Mouse (Mus musculus): ENCODE measurements around the gene Zfhx3. TPM values are rescaled to one million over a fixed set of nuclear protein-coding genes. Genes with fewer than 3 reads are reported as not detected.

Gene Zfhx3
- polyA plus RNA-seq, 1 experiment from 2014 or later: 27.5 TPM

GRCm38 (mm10) chr8:108912998-108913397, 970.6 kb downstream of the Zfhx3 start:
- Histone ChIP-seq H3K27me3 (ENCODE audit: control insufficient read depth, insufficient read depth, low read length) (no peaks in the 10 kb centered on the region), H3K4me3 (ENCODE audit: low read depth, low read length) (no peak overlapping the region), H3K4me2 (ENCODE audit: low read depth, low read length) (no peak overlapping the region), H3K27ac (replicated peaks; ENCODE audit: low read depth, low read length) (no peak overlapping the region), H3K36me3 (replicated peaks; ENCODE audit: control insufficient read depth, insufficient read depth, low read depth, low read length) (no peaks in the 10 kb centered on the region), H3K9ac (replicated peaks; ENCODE audit: low read length) (no peak overlapping the region), H3K4me1 (ENCODE audit: control insufficient read depth, insufficient read depth, low read length) (no peaks in the 10 kb centered on the region), H3K9me3 (replicated peaks; ENCODE audit: control insufficient read depth, low read length) (no peaks in the 10 kb centered on the region)
- WGBS: 84% methylated on average over 7 of the region's 7 CpGs
- DNase-seq (ENCODE audit: low spot score) (no peak), ATAC-seq (replicated peaks; ENCODE audit: insufficient number of reproducible peaks, low FRiP score, low TSS enrichment, low read depth) (no peak)

GRCm38 (mm10) chr8:108915425-108915824, 973.0 kb downstream of the Zfhx3 start:
- DNase-seq (ENCODE audit: low spot score): no peak
- Histone ChIP-seq H3K4me3 (ENCODE audit: low read depth, low read length) (no peak overlapping the region), H3K9me3 (replicated peaks; ENCODE audit: control insufficient read depth, low read length) (no peaks in the 10 kb centered on the region), H3K27me3 (ENCODE audit: control insufficient read depth, insufficient read depth, low read length) (no peaks in the 10 kb centered on the region), H3K27ac (replicated peaks; ENCODE audit: low read depth, low read length) (no peak overlapping the region), H3K9ac (replicated peaks; ENCODE audit: low read length) (no peak overlapping the region), H3K4me1 (ENCODE audit: control insufficient read depth, insufficient read depth, low read length) (no peaks in the 10 kb centered on the region), H3K36me3 (replicated peaks; ENCODE audit: control insufficient read depth, insufficient read depth, low read depth, low read length) (no peaks in the 10 kb centered on the region), H3K4me2 (ENCODE audit: low read depth, low read length) (no peak overlapping the region)
- no peak for ATAC-seq (replicated peaks; ENCODE audit: insufficient number of reproducible peaks, low FRiP score, low TSS enrichment, low read depth)
- WGBS: 51% methylated on average over 6 of the region's 6 CpGs

- H3K27ac ChIP-seq (replicated peaks; ENCODE audit: low read depth, low read length): no peak overlapping the region
- H3K4me1 ChIP-seq (ENCODE audit: control insufficient read depth, insufficient read depth, low read length): no peaks in the 10 kb centered on the region
- no peak overlapping the region for H3K9ac ChIP-seq (replicated peaks; ENCODE audit: low read length)
- 87% methylated on average over 6 of the region's 6 CpGs for WGBS
- no peaks in the 10 kb centered on the region for H3K27me3 ChIP-seq (ENCODE audit: control insufficient read depth, insufficient read depth, low read length)
- DNase-seq (ENCODE audit: low spot score) (no peak), ATAC-seq (replicated peaks; ENCODE audit: insufficient number of reproducible peaks, low FRiP score, low TSS enrichment, low read depth) (no peak)
- no peaks in the 10 kb centered on the region for H3K9me3 ChIP-seq (replicated peaks; ENCODE audit: control insufficient read depth, low read length)
- H3K4me3 ChIP-seq (ENCODE audit: low read depth, low read length): no peak overlapping the region
- no peak overlapping the region for H3K4me2 ChIP-seq (ENCODE audit: low read depth, low read length)
- H3K36me3 ChIP-seq (replicated peaks; ENCODE audit: control insufficient read depth, insufficient read depth, low read depth, low read length): no peaks in the 10 kb centered on the region
These were observed 973.4 kb downstream of the Zfhx3 start for GRCm38 (mm10) chr8:108915876-108916275.

- ATAC-seq (replicated peaks; ENCODE audit: insufficient number of reproducible peaks, low FRiP score, low TSS enrichment, low read depth) (no peak), DNase-seq (ENCODE audit: low spot score) (no peak)
- H3K4me1 ChIP-seq (ENCODE audit: control insufficient read depth, insufficient read depth, low read length): no peaks in the 10 kb centered on the region
- H3K9me3 ChIP-seq (replicated peaks; ENCODE audit: control insufficient read depth, low read length): no peaks in the 10 kb centered on the region
- H3K4me2 ChIP-seq (ENCODE audit: low read depth, low read length): no peak overlapping the region
- no peaks in the 10 kb centered on the region for H3K36me3 ChIP-seq (replicated peaks; ENCODE audit: control insufficient read depth, insufficient read depth, low read depth, low read length)
- H3K9ac ChIP-seq (replicated peaks; ENCODE audit: low read length): no peak overlapping the region
- H3K27ac ChIP-seq (replicated peaks; ENCODE audit: low read depth, low read length): no peak overlapping the region
- H3K4me3 ChIP-seq (ENCODE audit: low read depth, low read length): no peak overlapping the region
- 84% methylated on average over 7 of the region's 7 CpGs for WGBS
- H3K27me3 ChIP-seq (ENCODE audit: control insufficient read depth, insufficient read depth, low read length): no peaks in the 10 kb centered on the region
These were observed 977.7 kb downstream of the Zfhx3 start for GRCm38 (mm10) chr8:108920151-108920550.

- H3K9ac ChIP-seq (replicated peaks; ENCODE audit: low read length): no peak overlapping the region
- no peak for DNase-seq (ENCODE audit: low spot score)
- no peak overlapping the region for H3K4me2 ChIP-seq (ENCODE audit: low read depth, low read length)
- H3K4me1 ChIP-seq (ENCODE audit: control insufficient read depth, insufficient read depth, low read length): no peaks in the 10 kb centered on the region
- H3K36me3 ChIP-seq (replicated peaks; ENCODE audit: control insufficient read depth, insufficient read depth, low read depth, low read length): no peaks in the 10 kb centered on the region
- H3K4me3 ChIP-seq (ENCODE audit: low read depth, low read length): no peak overlapping the region
- no peaks in the 10 kb centered on the region for H3K9me3 ChIP-seq (replicated peaks; ENCODE audit: control insufficient read depth, low read length)
- H3K27ac ChIP-seq (replicated peaks; ENCODE audit: low read depth, low read length): no peak overlapping the region
- ATAC-seq (replicated peaks; ENCODE audit: insufficient number of reproducible peaks, low FRiP score, low TSS enrichment, low read depth): no peak
- WGBS: 93% methylated on average over 6 of the region's 6 CpGs
- H3K27me3 ChIP-seq (ENCODE audit: control insufficient read depth, insufficient read depth, low read length): no peaks in the 10 kb centered on the region
These were observed 980.7 kb downstream of the Zfhx3 start for GRCm38 (mm10) chr8:108923161-108923560.

GRCm38 (mm10) chr8:108924526-108924925, 982.1 kb downstream of the Zfhx3 start:
- 91% methylated on average over 9 of the region's 9 CpGs for WGBS
- Histone ChIP-seq H3K27ac (replicated peaks; ENCODE audit: low read depth, low read length) (no peak overlapping the region), H3K4me1 (ENCODE audit: control insufficient read depth, insufficient read depth, low read length) (no peaks in the 10 kb centered on the region), H3K4me3 (ENCODE audit: low read depth, low read length) (no peak overlapping the region), H3K9me3 (replicated peaks; ENCODE audit: control insufficient read depth, low read length) (no peaks in the 10 kb centered on the region), H3K27me3 (ENCODE audit: control insufficient read depth, insufficient read depth, low read length) (no peaks in the 10 kb centered on the region), H3K9ac (replicated peaks; ENCODE audit: low read length) (no peak overlapping the region), H3K36me3 (replicated peaks; ENCODE audit: control insufficient read depth, insufficient read depth, low read depth, low read length) (no peaks in the 10 kb centered on the region), H3K4me2 (ENCODE audit: low read depth, low read length) (no peak overlapping the region)
- ATAC-seq (replicated peaks; ENCODE audit: insufficient number of reproducible peaks, low FRiP score, low TSS enrichment, low read depth) (no peak), DNase-seq (ENCODE audit: low spot score) (no peak)

GRCm38 (mm10) chr8:108926106-108926505, 983.7 kb downstream of the Zfhx3 start:
- H3K27ac ChIP-seq (replicated peaks; ENCODE audit: low read depth, low read length): no peak overlapping the region
- WGBS: 90% methylated on average over 11 of the region's 11 CpGs
- no peaks in the 10 kb centered on the region for H3K4me1 ChIP-seq (ENCODE audit: control insufficient read depth, insufficient read depth, low read length)
- H3K36me3 ChIP-seq (replicated peaks; ENCODE audit: control insufficient read depth, insufficient read depth, low read depth, low read length): no peaks in the 10 kb centered on the region
- no peak for DNase-seq (ENCODE audit: low spot score)
- no peak overlapping the region for H3K9ac ChIP-seq (replicated peaks; ENCODE audit: low read length)
- no peak overlapping the region for H3K4me2 ChIP-seq (ENCODE audit: low read depth, low read length)
- no peak for ATAC-seq (replicated peaks; ENCODE audit: insufficient number of reproducible peaks, low FRiP score, low TSS enrichment, low read depth)
- no peak overlapping the region for H3K4me3 ChIP-seq (ENCODE audit: low read depth, low read length)
- no peaks in the 10 kb centered on the region for H3K9me3 ChIP-seq (replicated peaks; ENCODE audit: control insufficient read depth, low read length)
- H3K27me3 ChIP-seq (ENCODE audit: control insufficient read depth, insufficient read depth, low read length): no peaks in the 10 kb centered on the region

GRCm38 (mm10) chr8:108930635-108931034, 988.2 kb downstream of the Zfhx3 start:
- DNase-seq (ENCODE audit: low spot score) (no peak), ATAC-seq (replicated peaks; ENCODE audit: insufficient number of reproducible peaks, low FRiP score, low TSS enrichment, low read depth) (no peak)
- no peaks in the 10 kb centered on the region for H3K27me3 ChIP-seq (ENCODE audit: control insufficient read depth, insufficient read depth, low read length)
- no peaks in the 10 kb centered on the region for H3K4me1 ChIP-seq (ENCODE audit: control insufficient read depth, insufficient read depth, low read length)
- H3K27ac ChIP-seq (replicated peaks; ENCODE audit: low read depth, low read length): no peak overlapping the region
- H3K9me3 ChIP-seq (replicated peaks; ENCODE audit: control insufficient read depth, low read length): no peaks in the 10 kb centered on the region
- H3K4me2 ChIP-seq (ENCODE audit: low read depth, low read length): no peak overlapping the region
- no peaks in the 10 kb centered on the region; the same call in 1 of the 2 replicates for H3K36me3 ChIP-seq (replicated peaks; ENCODE audit: control insufficient read depth, insufficient read depth, low read depth, low read length)
- H3K4me3 ChIP-seq (ENCODE audit: low read depth, low read length): no peak overlapping the region
- H3K9ac ChIP-seq (replicated peaks; ENCODE audit: low read length): no peak overlapping the region
- WGBS: 74% methylated on average over 5 of the region's 5 CpGs

All from embryonic facial prominence, embryonic 11.5 days (tissue).